Mouse (Mus musculus): ENCODE measurements around the gene Erlin1. TPM values are rescaled to one million over a fixed set of nuclear protein-coding genes. Genes with fewer than 3 reads are reported as not detected.

The Erlin1 gene
- total RNA-seq, 2 experiments from 2014 or later = 8.9 to 10.0 TPM

DNA sequence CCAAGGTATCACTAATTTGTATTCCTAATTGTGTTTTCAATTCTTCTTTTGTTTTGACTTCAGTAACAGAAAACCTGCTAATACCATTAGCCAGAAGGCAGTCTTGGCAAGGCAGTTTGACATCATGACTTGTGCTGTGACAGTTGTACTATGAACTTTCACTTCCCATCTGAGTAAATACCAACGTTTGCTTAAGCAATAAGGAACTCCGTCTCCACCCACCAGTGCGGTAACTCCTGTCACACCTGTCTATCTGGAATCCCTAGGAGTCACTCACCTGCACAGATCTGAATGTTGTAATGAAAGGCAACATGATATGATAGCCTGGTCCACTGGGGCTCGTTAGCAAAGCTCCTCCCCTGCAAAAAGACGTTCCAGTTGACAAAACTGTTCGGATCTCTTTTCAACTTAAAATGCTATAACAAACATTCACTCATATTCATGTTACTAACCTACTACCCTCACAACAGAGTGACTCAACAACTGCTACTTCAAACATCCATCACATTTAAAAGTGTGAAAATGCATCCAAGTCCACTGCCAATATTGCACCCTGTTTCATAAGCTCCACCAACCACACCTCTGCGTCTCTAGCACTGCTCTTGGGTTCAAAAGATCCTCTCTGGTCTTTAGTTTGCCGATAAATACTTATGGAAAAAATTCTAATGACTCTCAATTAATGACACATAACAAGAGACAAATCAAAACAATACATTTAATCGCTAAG is 2.1 kb downstream of the Erlin1 start:
- ATAC-seq (replicated peaks; ENCODE audit: low FRiP score, poor library complexity, severe bottlenecking) = no peak

DNA sequence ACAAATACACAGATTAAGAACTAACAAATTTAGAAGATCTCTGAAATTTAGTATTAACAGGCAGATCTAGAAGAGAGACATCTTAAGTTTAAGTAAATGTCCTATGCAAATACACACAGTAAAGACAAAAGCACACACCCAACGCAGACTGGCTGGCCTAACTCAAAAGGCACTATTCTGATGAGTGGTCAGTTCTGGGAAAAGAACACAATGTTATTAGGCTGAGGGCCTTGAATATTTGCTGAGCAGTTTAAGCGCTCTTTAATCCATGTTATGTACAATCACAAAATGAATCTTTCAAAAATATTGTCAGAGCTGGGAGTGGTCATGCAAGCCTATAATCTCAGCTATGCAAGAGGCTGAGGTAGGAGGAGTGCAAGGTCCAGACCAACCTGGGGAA is 4.9 kb downstream of the Erlin1 start:
- no peak for ATAC-seq (replicated peaks; ENCODE audit: low FRiP score, poor library complexity, severe bottlenecking)

- ATAC-seq (replicated peaks; ENCODE audit: low FRiP score, poor library complexity, severe bottlenecking) = no peak
Observed at GRCm38 (mm10) chr19:44063773-44064172, 5.8 kb downstream of the Erlin1 start.

DNA sequence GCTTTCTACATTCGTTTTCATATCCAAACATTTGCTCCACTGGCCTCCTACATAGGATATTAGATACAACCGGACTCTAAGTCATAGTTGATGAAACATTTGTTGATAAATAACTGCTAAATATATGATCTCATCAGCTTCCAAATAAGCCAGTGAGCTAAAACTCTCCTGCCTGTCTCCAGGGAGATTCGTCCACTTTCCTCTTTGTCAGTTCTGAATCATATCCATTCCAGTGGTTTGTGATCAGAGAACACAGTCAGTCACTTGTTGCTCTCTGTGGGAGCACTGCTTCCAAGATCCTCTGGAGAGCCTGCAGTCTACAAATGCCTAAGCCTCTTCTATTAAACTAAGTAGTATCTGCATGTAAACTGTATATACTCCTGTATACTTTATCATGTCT is 9.4 kb downstream of the Erlin1 start:
- ATAC-seq (replicated peaks; ENCODE audit: low FRiP score, poor library complexity, severe bottlenecking) = no peak

GRCm38 (mm10) chr19:44055173-44055826 is 14.3 kb downstream of the Erlin1 start:
- no peak for ATAC-seq (replicated peaks; ENCODE audit: low FRiP score, poor library complexity, severe bottlenecking)

GRCm38 (mm10) chr19:44050388-44050787 is 19.2 kb downstream of the Erlin1 start:
- ATAC-seq (replicated peaks; ENCODE audit: low FRiP score, poor library complexity, severe bottlenecking) = no peak

DNA sequence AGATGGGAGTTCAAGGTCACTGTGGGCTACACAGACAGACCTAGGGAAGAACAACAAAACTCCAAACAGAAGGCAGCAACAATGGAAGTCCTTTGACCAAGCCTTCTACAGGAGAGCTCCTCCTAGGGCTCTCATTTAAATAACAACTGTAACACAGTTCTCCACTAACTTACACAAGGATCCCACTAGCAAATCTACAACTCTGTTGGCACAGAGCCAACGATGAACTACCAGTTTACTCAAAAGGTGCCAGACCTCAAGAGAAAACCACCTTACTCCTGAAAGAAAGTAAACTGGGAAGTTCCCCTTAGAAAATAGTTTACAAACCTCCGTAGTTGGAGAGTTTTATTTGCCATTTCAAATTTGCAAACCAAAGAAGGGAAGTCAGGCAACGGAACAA is 20.3 kb downstream of the Erlin1 start:
- ATAC-seq (replicated peaks; ENCODE audit: low FRiP score, poor library complexity, severe bottlenecking) = no peak

DNA sequence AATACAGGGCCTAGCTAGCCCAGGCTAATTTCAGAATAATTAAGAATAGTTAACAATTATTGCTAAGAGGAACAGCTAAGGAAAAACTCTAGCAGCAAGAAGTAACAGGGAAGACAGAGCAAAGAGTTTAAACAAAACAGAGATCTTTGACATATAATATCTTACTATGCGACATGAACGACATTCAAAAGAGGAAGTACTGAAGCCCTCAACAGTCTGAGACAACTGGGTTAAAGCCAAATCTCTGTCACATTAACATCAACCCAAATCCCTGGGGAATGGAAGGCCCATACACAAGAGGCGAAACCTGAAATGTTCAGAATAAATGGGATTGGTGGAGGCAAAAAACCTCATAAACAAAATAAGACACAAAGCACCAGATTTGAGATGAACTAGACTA is 23.7 kb downstream of the Erlin1 start:
- no peak for ATAC-seq (replicated peaks; ENCODE audit: low FRiP score, poor library complexity, severe bottlenecking)

DNA sequence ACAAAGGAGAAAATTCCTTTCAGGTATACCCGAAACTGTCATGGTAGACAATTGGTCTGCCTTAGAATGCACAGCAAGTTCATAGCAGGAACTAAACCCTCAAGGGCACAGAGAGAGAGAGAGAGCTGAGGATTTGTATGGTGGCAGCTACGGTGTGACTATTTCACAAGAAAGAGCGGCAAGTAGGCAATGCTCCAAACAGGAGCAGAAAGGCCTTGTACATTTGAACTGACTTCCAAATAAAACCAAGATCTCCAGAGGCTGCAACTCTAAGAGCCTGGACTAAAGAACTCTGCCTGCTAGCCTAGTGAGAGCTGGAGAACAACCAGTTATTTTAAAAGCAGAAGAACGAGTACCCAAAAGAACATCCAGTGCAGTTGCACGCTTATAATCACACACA is 27.5 kb downstream of the Erlin1 start:
- no peak for ATAC-seq (replicated peaks; ENCODE audit: low FRiP score, poor library complexity, severe bottlenecking)

DNA sequence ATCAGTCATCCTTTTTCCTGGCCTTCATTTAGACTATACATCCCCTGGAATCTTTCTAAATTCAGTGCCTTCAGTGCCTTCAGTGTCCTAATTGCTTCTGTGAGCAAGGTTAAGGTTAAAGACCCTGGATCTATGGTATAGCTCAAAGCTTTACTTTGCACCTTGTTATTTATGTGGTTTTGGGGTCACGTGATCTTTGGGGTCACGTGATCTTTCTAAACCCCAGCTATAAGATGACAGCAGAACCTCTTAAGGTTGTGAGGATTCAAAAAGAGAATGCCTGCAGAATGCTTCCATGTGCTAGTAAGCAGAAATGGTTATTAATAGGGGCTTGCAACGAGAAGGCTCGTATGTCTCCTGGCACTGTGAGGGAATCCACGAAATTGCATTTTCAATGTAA is 36.2 kb downstream of the Erlin1 start:
- ATAC-seq (replicated peaks; ENCODE audit: low FRiP score, poor library complexity, severe bottlenecking) = no peak

DNA sequence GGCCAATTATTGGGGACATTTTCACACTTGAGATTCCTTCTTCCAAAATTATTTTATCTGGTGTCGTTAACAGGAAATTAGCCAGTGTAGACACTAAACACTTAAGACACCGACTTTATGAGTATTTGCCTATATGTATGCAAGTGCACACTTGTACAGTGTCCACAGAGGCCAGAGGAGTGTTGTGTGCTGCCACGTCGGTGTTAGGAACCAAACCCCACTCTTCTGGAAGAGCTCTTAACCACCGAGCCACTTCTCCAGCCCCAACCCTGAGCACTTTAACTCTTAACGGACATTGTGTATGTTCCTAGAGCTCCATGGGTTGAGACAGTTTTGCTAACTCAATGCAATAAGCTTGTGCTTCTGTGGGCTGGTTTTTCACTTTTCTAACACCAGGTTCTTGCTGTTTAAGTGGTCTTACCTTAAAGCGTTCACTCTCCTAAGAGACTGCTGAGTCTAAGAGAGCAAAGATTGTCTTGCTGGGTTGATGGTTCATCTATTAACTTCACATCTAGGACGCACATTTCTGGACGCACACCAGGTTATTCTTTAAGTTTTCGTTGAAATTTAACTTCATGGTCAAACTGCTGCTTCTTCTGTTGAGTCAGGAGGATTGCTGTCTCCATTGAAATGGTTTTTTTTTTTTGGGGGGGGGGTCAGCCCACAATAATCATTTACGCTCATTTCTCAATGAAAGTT is 37.4 kb downstream of the Erlin1 start:
- no peak for ATAC-seq (replicated peaks; ENCODE audit: low FRiP score, poor library complexity, severe bottlenecking)

GRCm38 (mm10) chr19:44030024-44030423 is 39.6 kb downstream of the Erlin1 start:
- no peak for ATAC-seq (replicated peaks; ENCODE audit: low FRiP score, poor library complexity, severe bottlenecking)

- no peak for ATAC-seq (replicated peaks; ENCODE audit: low FRiP score, poor library complexity, severe bottlenecking)
Observed at GRCm38 (mm10) chr19:44028972-44029371, 40.6 kb downstream of the Erlin1 start, which contains the start of gene Cyp2c23. Gene Cyp2c23 (minus strand): TSS chr19:44029208.

GRCm38 (mm10) chr19:44026956-44027530 is 42.5 kb downstream of the Erlin1 start:
- ATAC-seq (replicated peaks; ENCODE audit: low FRiP score, poor library complexity, severe bottlenecking) = no peak

DNA sequence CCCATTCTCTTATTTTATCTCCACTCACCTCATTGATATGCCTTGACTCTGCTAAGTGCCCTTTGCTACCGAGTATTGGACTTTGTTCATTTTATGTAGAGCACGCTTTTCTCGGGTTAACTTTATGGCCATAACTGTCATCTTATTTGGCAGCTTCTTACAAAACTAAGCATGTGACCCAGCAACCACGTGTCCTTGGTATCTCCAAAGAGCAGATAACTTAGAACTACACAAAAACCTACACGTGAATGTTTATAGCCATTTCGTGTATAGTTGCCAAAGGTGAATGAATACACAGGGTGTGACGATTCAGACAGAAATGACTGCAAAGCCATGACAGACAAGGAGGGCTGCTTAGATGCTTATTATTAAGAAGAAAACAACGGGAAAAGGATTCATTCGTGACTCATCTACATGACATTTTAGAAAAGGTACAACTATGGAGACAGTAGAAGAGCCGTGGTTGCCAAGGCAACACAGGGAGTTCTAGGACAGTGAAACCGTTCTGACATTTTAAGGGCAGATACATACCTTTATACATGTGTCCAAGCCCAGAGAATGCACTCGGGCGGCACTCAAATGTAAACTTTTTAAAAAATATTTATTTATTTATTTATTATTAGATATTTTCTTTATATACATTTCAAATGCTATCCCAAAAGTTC is 44.5 kb downstream of the Erlin1 start:
- ATAC-seq (replicated peaks; ENCODE audit: low FRiP score, poor library complexity, severe bottlenecking) = no peak

- no peak for ATAC-seq (replicated peaks; ENCODE audit: low FRiP score, poor library complexity, severe bottlenecking)
Observed at GRCm38 (mm10) chr19:44023066-44023465, 46.5 kb downstream of the Erlin1 start.

DNA sequence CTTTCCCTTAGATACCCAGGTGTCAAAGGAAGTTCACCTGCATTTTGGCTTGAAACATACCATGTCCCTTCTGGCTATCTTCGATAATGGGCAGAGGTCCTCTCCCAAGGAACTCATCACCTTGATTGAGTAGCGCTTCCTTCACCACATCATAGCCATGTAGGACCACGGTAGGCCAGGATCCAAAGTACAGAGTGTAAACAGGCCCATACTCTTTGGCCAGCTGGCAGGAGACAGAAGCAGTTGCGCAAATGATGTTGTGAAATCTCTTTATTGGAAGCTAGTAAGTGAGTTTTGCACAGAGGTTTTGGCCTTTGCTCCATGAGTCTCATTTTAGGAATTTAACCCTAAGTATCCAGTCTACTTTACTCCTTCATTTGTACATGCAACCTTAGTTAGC is 48.1 kb downstream of the Erlin1 start:
- no peak for ATAC-seq (replicated peaks; ENCODE audit: low FRiP score, poor library complexity, severe bottlenecking)

DNA sequence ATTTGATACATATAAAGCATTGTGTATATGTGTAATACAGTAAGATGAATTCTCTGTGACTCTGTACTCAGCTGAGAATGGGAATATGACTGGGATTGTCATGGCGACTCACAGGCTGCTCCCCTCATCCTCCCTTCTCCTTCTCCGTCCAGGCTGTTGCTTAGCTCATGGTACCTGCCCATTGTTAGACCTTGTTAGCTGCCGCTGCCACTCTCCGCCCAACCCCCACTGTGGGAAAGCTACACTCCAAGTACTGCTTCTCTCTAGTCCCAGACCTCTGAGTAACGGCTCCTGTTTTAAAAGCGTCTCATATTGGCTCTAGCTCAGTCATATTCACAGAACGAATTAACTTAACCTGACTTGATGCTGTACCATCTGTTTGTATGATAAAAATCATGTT is 49.8 kb downstream of the Erlin1 start:
- ATAC-seq (replicated peaks; ENCODE audit: low FRiP score, poor library complexity, severe bottlenecking) = no peak

DNA sequence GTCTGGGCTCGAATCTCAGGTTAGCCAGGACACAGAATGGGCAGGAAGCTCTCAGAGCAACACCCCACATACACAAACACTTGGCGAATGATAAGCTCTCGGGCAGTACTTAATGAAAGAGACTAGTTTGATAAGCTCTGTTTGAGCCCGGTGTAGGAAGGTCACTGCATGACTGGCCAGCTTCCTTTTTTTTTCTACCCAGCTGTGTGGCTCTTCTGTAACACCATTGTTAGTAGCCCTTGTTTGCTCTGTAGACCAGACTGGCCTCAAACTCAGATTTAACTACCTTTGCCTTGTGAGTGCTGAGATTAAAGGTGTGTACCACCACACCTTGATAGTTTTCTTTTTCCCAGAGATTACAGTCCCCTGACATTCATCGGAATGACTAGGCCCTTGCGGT is 55.7 kb downstream of the Erlin1 start:
- no peak for ATAC-seq (replicated peaks; ENCODE audit: low FRiP score, poor library complexity, severe bottlenecking)

- no peak for ATAC-seq (replicated peaks; ENCODE audit: low FRiP score, poor library complexity, severe bottlenecking)
Observed at GRCm38 (mm10) chr19:44008784-44009183, 60.8 kb downstream of the Erlin1 start.
